Mouse (Mus musculus): ENCODE measurements around the gene Lgals2.
A peak's percentile ranks its signal among the peaks of the same experiment; 100 is the strongest.
"Not testable (repeated sequence)": the region's sequence is repeated elsewhere in the genome, so short reads cannot be mapped to it uniquely, and the experiment has no call there.

Lgals2 gene

DNA sequence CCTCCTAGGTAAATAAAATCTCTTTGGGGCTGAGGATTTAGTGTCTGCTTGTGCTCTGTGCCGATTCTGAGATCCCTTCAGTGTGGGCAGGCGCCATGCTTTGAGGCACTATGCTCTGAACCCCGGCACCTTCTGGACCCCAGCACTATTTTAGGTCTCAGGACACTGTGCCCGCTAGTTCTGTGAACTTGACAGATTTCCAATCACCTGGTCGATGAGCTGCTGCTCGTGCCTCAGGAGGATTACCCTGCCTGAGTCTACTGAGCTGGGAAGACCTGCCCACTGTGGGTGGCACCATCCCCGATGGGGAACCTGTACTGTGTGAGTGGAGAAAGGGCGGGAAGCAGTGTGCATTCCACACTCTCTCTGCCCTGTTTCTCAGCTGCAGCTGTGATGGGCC is 19.7 kb upstream of the Lgals2 start:
- no peak for DNase-seq (ENCODE audit: low spot score)

DNA sequence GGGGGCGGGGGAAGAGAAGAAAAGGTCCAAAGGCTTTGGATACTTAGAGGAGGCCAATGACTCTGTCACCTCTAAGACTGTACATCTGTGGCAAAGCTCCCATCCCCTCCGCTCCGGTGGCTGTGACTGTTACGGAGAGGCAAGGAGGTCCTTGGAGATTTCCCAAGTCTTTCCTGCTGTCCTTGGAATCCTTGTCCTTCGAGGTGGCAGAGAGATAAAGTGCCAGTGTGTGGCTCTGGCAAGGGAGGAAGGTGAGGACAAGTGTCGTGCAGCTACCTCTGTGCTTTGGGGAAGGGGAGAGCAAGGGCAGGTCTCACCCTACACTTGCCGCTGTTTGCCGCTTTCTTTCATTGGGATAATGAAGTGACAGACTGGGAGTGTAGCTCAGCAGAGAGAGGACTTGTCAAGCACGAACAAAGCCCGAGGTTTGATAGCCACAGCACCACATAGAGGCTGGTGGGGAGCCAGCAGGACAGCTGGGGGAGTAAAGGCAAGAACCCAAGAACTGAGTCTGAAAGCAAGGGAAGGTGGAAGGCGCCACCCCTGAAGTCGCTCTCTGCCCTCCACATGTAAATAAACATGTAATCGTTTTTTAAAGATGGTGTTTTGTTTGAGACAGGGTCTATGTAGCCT is 18.6 kb upstream of the Lgals2 start:
- no peak for DNase-seq (ENCODE audit: low spot score)

- no peak for DNase-seq (ENCODE audit: low spot score)
These were observed 16.8 kb upstream of the Lgals2 start for GRCm38 (mm10) chr15:78872021-78872608.

- DNase-seq (ENCODE audit: low spot score), result no peak
These were observed 14.4 kb upstream of the Lgals2 start for GRCm38 (mm10) chr15:78869775-78870174.

GRCm38 (mm10) chr15:78868826-78869233 is 13.5 kb upstream of the Lgals2 start:
- DNase-seq (ENCODE audit: low spot score), result no peak

DNA sequence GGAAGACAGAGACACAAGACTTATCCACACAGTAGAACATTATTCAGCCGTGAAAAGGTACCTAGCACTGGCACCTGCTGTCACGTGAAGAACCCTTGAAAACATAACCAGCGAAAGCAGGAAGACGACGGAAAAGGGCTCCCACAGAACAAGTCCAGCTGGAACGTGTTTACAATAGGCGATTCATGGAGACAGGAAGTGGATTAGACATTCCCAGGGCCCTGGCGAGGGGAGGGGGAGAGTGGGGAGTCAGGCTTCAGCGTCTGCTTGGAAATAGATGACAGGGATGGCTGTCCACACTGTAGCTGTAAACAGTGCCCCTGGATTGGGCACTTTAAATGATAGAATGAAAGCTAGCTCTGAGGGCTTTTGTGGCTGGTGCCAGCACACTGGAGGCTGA is 13.1 kb upstream of the Lgals2 start:
- DNase-seq (ENCODE audit: low spot score), result no peak

GRCm38 (mm10) chr15:78863852-78864253 is 8.5 kb upstream of the Lgals2 start:
- DNase-seq (ENCODE audit: low spot score), result peak; percentile 57

DNA sequence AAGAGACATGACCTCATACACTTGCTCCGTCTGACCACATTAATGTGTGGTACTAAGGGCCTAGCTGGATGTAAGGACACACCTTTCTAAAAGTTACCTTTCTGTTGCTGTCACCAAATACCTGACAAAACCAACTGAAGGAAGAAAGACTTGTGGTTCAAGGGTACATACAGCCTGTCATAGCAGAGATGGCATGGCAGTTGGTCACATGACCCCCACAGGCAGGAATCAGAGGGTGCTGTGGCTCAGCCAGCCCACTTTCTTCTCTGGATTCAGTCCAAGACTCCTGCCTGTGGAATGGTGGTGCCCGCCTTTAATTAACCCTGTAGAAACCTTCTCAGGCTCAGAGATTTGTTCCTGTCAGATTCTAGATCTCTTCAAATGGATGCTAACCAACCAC is 7.8 kb upstream of the Lgals2 start:
- no peak for DNase-seq (ENCODE audit: low spot score)

DNA sequence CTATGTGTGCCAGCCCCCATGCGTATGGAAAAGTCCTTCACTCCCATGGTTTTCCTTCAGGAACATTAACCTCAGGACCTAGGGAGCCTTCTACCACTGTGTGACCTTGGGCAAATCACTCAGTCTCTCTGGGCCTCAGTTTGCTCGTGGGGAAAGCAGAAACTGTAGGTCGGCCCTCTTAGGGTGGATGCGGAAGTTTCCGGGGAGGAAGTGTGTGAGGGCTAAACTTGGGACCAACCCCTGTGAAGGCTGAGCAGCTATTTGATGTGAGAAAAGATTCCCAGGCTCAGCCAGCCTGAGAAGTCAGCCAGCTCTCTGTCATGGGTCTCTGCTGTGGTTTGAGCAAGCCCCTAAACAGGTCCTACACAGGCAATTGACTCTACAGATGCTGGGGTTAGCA is 7.0 kb upstream of the Lgals2 start:
- DNase-seq (ENCODE audit: low spot score), result no peak

DNA sequence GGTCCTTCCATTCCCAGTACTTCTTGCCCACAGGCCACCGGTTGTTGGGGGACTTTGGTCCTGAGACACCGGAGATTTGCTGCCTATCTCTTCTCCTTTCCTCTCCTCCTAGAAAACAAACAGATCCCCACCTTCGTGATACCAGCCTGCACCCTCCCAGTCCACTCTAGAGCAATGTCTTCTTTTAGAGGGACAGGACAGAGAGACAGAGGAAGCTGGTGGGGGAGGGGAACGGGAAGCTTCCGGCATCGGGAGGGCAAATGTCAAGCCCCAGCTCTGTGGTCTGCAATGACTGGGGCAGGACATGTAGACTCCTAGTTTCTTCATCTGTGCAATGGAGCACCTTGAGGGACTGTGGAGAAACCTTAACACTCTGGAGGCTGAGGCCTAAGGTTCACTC is 4.4 kb upstream of the Lgals2 start:
- no peak for DNase-seq (ENCODE audit: low spot score)

- no peak for DNase-seq (ENCODE audit: low spot score)
These were observed 4.0 kb upstream of the Lgals2 start for GRCm38 (mm10) chr15:78859311-78859710.

GRCm38 (mm10) chr15:78857009-78857408 is 1.7 kb upstream of the Lgals2 start:
- no peak for DNase-seq (ENCODE audit: low spot score)

- peak; percentile 80 for DNase-seq (ENCODE audit: low spot score)
These were observed 3.7 kb downstream of the Lgals2 start for GRCm38 (mm10) chr15:78851505-78852153.

GRCm38 (mm10) chr15:78850944-78851343 is 4.4 kb downstream of the Lgals2 start:
- no peak for DNase-seq (ENCODE audit: low spot score)

DNA sequence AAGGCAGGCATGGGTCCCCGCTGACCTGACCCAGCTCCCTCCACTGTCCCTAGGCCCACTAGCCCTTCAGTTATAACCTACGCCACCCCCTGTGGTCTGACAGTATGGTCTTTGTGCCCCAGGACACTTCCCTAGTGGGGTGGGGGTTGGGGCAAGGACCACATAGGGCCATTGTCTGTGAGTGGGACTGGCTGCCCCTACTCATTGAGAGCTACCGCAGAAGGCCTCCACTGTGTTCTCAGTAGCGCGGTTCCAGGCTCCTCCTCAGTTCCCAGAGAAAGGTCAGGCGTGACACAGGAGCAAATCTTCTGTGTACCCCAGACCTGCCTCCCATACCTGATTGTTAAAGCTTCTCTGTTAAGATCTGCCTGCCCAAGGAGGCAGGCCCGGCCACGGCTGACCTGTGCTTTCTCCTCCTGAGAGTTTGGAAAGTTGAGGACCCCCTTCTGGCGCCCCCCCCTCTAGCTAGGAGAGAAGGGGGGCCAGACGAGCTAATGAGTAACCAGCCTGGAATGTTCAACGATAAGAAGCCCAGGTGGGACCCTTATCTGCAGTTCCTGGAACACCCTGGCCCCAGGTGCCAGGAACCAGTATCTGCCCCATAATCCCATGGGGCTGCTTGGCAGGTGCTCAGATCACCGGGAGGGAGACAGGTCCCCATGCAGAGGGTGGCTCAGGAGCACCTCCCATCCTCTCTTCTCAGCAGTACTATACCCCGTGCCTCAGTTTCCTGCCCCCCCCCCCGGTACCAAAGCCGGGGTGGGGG is 5.1 kb downstream of the Lgals2 start:
- no peak for DNase-seq (ENCODE audit: low spot score)

GRCm38 (mm10) chr15:78849485-78849884 is 5.8 kb downstream of the Lgals2 start:
- no peak for DNase-seq (ENCODE audit: low spot score)

DNA sequence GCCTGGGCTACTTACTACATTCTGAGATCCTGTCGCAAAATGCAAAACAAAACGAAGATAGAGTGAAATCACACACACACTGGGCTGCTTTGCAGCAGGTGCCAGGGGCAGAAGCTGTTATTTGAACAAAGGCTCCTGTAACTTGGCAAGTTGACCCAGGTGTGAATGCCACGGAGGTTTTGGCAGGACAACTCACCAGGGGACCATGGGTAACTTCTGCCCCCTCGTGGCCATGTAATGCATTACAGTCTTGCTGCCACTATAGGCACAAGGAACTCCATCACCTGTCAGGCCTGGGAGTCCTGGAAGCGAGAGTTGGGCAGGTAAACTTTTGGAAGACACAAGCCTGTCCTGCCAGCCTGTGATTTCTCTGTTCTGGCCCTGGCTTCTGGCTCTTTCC is 6.9 kb downstream of the Lgals2 start:
- DNase-seq (ENCODE audit: low spot score), result peak; percentile 64

GRCm38 (mm10) chr15:78846805-78847204 is 8.5 kb downstream of the Lgals2 start:
- not testable (repeated sequence) for DNase-seq (ENCODE audit: low spot score)

- no peak for DNase-seq (ENCODE audit: low spot score)
These were observed 9.0 kb downstream of the Lgals2 start for GRCm38 (mm10) chr15:78846352-78846751.

DNA sequence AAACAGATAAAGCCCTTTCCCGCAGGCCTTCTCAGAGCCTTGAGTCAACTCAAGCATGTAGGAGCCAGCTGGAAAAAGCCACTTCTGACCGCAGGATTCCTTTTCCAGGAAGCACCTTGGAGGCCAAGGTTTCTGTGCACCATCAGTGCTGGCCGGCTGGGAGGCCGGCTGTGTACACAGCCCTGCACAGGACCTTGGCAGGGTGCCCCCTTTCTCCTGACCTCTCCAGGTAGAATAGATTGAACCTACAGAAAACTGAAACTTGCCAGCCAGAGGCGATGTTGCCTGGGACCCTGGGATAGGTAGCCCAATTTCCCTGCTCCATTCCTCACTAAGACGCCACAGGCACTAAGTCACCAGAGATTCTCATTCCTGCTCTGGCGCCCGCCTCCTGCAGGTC is 9.5 kb downstream of the Lgals2 start:
- no peak for DNase-seq (ENCODE audit: low spot score)

- DNase-seq (ENCODE audit: low spot score), result no peak
These were observed 10.0 kb downstream of the Lgals2 start for GRCm38 (mm10) chr15:78845321-78845720.

- DNase-seq (ENCODE audit: low spot score), result no peak
These were observed 10.5 kb downstream of the Lgals2 start for GRCm38 (mm10) chr15:78844791-78845190.
